ENCODE assay signal across 8 mouse cellular contexts in genomic region chr13:5870382-5871272, GRCm38 (mm10). TPM values are rescaled to one million over a fixed set of nuclear protein-coding genes. Genes with fewer than 3 reads are reported as not detected.
DNase-seq lines count a peak whose midpoint lies in the region; ATAC-seq and TF ChIP-seq lines count a peak whose summit lies in the region.

No protein-coding gene starts in this region.

- peaks cover 37% of the 10 kb centered on the region for H3K36me3 ChIP-seq in hindbrain, embryonic 14.5 days (replicated peaks; ENCODE audit: control insufficient read depth, insufficient read depth)
- H3K36me3 ChIP-seq in liver, embryonic 14.5 days (replicated peaks; ENCODE audit: control insufficient read depth, insufficient read depth, low read depth) = peaks cover 14% of the 10 kb centered on the region
- peaks cover 25% of the 10 kb centered on the region for H3K36me3 ChIP-seq in neural tube, embryonic 12.5 days

- peak overlapping the region; percentile 25; the same call in 1 of the 2 replicates for H3K4me2 ChIP-seq in hindbrain, embryonic 14.5 days (replicated peaks)
- H3K4me2 ChIP-seq in liver, embryonic 14.5 days (ENCODE audit: low read depth) = no peak overlapping the region
- peak overlapping the region; percentile 24; the same call in 1 of the 2 replicates for H3K4me2 ChIP-seq in neural tube, embryonic 12.5 days (replicated peaks)

- peaks cover 18% of the 10 kb centered on the region for H3K4me1 ChIP-seq in hindbrain, embryonic 14.5 days (replicated peaks; ENCODE audit: control insufficient read depth, insufficient read depth, low read length)
- peaks cover 0 to 2% of the 10 kb centered on the region in 2 experiments; a peak in 1 of 4 replicates for H3K4me1 ChIP-seq in liver, embryonic 14.5 days (replicated peaks; ENCODE audit: control insufficient read depth in 2 of 2, insufficient read depth in 2 of 2, low read length in 1 of 2)
- H3K4me1 ChIP-seq in neural tube, embryonic 12.5 days = peaks cover 10% of the 10 kb centered on the region

- no peak overlapping the region for H3K4me3 ChIP-seq in hindbrain, embryonic 14.5 days (replicated peaks; ENCODE audit: low read length)
- H3K4me3 ChIP-seq in liver, embryonic 14.5 days (ENCODE audit: insufficient read depth in 1 of 2, low read depth in 2 of 2, low read length in 2 of 2) = no peak overlapping the region
- H3K4me3 ChIP-seq in neural tube, embryonic 12.5 days = no peak overlapping the region

- no peaks in the 10 kb centered on the region for H3K9me3 ChIP-seq in hindbrain, embryonic 14.5 days (ENCODE audit: control insufficient read depth, low read length)
- H3K9me3 ChIP-seq in liver, embryonic 14.5 days (ENCODE audit: control insufficient read depth, low read length) = no peaks in the 10 kb centered on the region
- no peaks in the 10 kb centered on the region for H3K9me3 ChIP-seq in neural tube, embryonic 12.5 days

- no peaks in the 10 kb centered on the region for H3K27me3 ChIP-seq in hindbrain, embryonic 14.5 days (ENCODE audit: control insufficient read depth, insufficient read depth, low read length)
- H3K27me3 ChIP-seq in liver, embryonic 14.5 days (ENCODE audit: control insufficient read depth, insufficient read depth, low read length) = no peaks in the 10 kb centered on the region
- H3K27me3 ChIP-seq in neural tube, embryonic 12.5 days (replicated peaks) = no peaks in the 10 kb centered on the region

- DNase-seq in B cell, adult 2 months = peak; percentile 49 to 51
- peak; percentile 79 for DNase-seq in adrenal gland, postnatal 10 days
- peak; percentile 7 for DNase-seq in forelimb bud, embryonic 11.5 days (ENCODE audit: low read depth, low spot score)
- peak; percentile 36 for DNase-seq in hindbrain, embryonic 14.5 days (ENCODE audit: low spot score)
- no peak for DNase-seq in liver, embryonic 14.5 days (ENCODE audit: low read depth in 3 of 3, low spot score in 3 of 3)
- DNase-seq in thymus, postnatal 0 days (ENCODE audit: low spot score) = no peak
- no peak for DNase-seq in cerebellum, adult 18-20 months

- peak; percentile 74 for ATAC-seq in hindbrain, embryonic 14.5 days (ENCODE audit: low FRiP score)
- peak; percentile 31 for ATAC-seq in liver, embryonic 14.5 days (ENCODE audit: insufficient read depth)
- ATAC-seq in neural tube, embryonic 12.5 days (ENCODE audit: low FRiP score, low read depth) = peak; percentile 63

- WGBS in hindbrain, embryonic 14.5 days = 12% methylated on average over 15 of the region's 15 CpGs
- WGBS in liver, embryonic 14.5 days (ENCODE audit: insufficient replicate concordance) = 18% methylated on average over 15 of the region's 15 CpGs
- WGBS in neural tube, embryonic 12.5 days = 19% methylated on average over 15 of the region's 15 CpGs

- no peak overlapping the region for H3K9ac ChIP-seq in hindbrain, embryonic 14.5 days
- no peak overlapping the region for H3K9ac ChIP-seq in liver, embryonic 14.5 days (replicated peaks)
- no peak overlapping the region for H3K9ac ChIP-seq in neural tube, embryonic 12.5 days

- no peak for TF ChIP-seq CTCF in liver, embryonic 14.5 days (IDR thresholded peaks at IDR 0.05; ENCODE audit: low read depth)

- H3K27ac ChIP-seq in hindbrain, embryonic 14.5 days = no peak overlapping the region
- no peak overlapping the region for H3K27ac ChIP-seq in liver, embryonic 14.5 days
- no peak overlapping the region for H3K27ac ChIP-seq in neural tube, embryonic 12.5 days

- no peak for TF ChIP-seq EP300 in liver, embryonic 14.5 days (IDR thresholded peaks at IDR 0.05; ENCODE audit: low read depth)

RNA-seq across cellular contexts. Expression of gene Klf6, which starts 9.3 kb away (rescaled TPM):
- total RNA-seq in adrenal gland, postnatal 10 days (2021) = 10 to 100 TPM; 37.9 to 59.0 TPM
- 77.8 and 86.1 TPM in 2 replicates for polyA plus RNA-seq in hindbrain, embryonic 14.5 days (2014; fragmentation: Nextera tagmentation; extraction: Ambion mirVana)
- polyA plus RNA-seq in liver, embryonic 14.5 days (2012; rRNA removed) = 3.3 and 4.5 TPM in 2 replicates
- 12.5 and 15.6 TPM in 2 replicates for polyA plus RNA-seq in liver, embryonic 14.5 days (2014; fragmentation: Nextera tagmentation; extraction: Ambion mirVana)
- polyA plus RNA-seq in neural tube, embryonic 12.5 days (2016; fragmentation: Nextera tagmentation; extraction: Ambion mirVana) = 68.1 and 70.8 TPM in 2 replicates
- polyA plus RNA-seq in thymus, postnatal 0 days (2015; fragmentation: Nextera tagmentation; extraction: Ambion mirVana) = 61.2 and 74.9 TPM in 2 replicates

Comparison
In these comparisons a context has a peak if more than half of its experiments do, and no peak if none do; other contexts are left out.
1. DNase-seq: peak in B cell, adult 2 months (2 of 2), adrenal gland, postnatal 10 days (single experiment), forelimb bud, embryonic 11.5 days (single experiment) and hindbrain, embryonic 14.5 days (single experiment); none in liver, embryonic 14.5 days (0 of 3), thymus, postnatal 0 days (single experiment) and cerebellum, adult 18-20 months (0 of 2).
2. Peak in every context shown above with its lines, with median percentiles within 50 percentile points of each other: ATAC-seq.